Mouse (Mus musculus) brain, embryonic 14.5 days (tissue): ENCODE measurements at regions not wholly inside any gene's neighbourhood (a gene's known extent, or its start where the extent isn't known, plus 50 kb on each side); places are given as distances from the start of the nearest gene placed in this dataset.

Experiments
- CTCF ChIP-seq: fragments of 200-500 bp; IDR thresholded peaks from 2 replicates; pipeline ENCODE4 v1.5.1; 2012; ENCODE audit warnings: inconsistent platforms, mild to moderate bottlenecking, moderate library complexity, borderline replicate concordance; ENCODE audit not compliant: insufficient read depth, insufficient read length; ENCODE audit errors: extremely low read depth
- POLR2A ChIP-seq: fragments of 200-500 bp; IDR thresholded peaks from 2 replicates; pipeline ENCODE4 v1.6.1; 2012; ENCODE audit warnings: mild to moderate bottlenecking, inconsistent platforms, borderline replicate concordance; ENCODE audit not compliant: poor library complexity, insufficient read depth, insufficient read length, severe bottlenecking; ENCODE audit errors: extremely low read depth

DNA sequence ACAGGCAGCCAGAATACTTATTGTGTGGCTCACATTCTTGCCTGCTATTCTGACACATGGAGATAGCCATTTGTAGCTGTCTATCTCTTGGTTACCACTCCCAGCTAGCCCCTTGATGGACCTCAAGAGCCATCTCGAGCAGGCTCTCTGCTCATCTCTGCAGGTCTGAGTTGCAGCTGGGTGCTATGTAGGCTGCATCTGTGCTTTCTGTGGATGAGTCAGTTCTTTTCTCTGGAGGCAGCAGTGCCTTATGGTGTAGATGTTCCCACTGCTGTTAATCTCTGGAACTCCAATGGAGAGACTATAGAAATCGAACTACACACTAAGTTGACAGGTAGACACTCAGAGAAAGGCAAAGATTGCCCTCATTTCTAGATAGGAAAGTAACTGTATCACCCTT, 106.3 kb downstream of the AI429214 start:
- TF ChIP-seq POLR2A (no peak), CTCF (no peak)
